19 mouse cellular contexts compared by ENCODE assay signal in genomic region chr17:47171801-47172200, GRCm38 (mm10).
"Had no signal": no experiment of that assay in that cellular context is flagged by ENCODE, and none has a peak within 500 bp of the region (broad histone marks: within the 10 kb centered on the region; RNA-seq: fewer than 3 reads in every experiment).

No protein-coding gene starts in this region.

- DNase-seq: liver, postnatal 0 days; lung, adult 2 months; lung, postnatal 14 days; lung, postnatal 36 days; retina, postnatal 1 day; right cerebral cortex, adult 18-20 months; right cerebral cortex, postnatal 25 days; right cerebral cortex, postnatal 4 days; spleen, adult 18-20 months had no signal

- H3K36me3 ChIP-seq: lung, embryonic 15.5 days; midbrain, embryonic 15.5 days; neural tube, embryonic 15.5 days had no signal

- H3K27ac ChIP-seq: lung, embryonic 15.5 days; macrophage; midbrain, embryonic 13.5 days; midbrain, embryonic 15.5 days; neural tube, embryonic 13.5 days; neural tube, embryonic 15.5 days had no signal

- H3K9ac ChIP-seq: liver, postnatal 0 days; lung, embryonic 15.5 days; midbrain, embryonic 13.5 days; midbrain, embryonic 15.5 days; neural tube, embryonic 13.5 days; neural tube, embryonic 15.5 days had no signal

- H3K4me2 ChIP-seq: lung, embryonic 15.5 days; midbrain, embryonic 11.5 days; midbrain, embryonic 13.5 days; midbrain, embryonic 15.5 days; neural tube, embryonic 13.5 days; neural tube, embryonic 15.5 days had no signal

- ATAC-seq: liver, postnatal 0 days; lung, postnatal 0 days; midbrain, embryonic 13.5 days; midbrain, embryonic 15.5 days had no signal

- H3K4me3 ChIP-seq: lung, embryonic 15.5 days; megakaryocyte, embryonic 14.5 days; midbrain, embryonic 13.5 days; midbrain, embryonic 15.5 days; myocyte; neural tube, embryonic 13.5 days; neural tube, embryonic 15.5 days had no signal

- H3K27me3 ChIP-seq: lung, embryonic 15.5 days; megakaryocyte, embryonic 14.5 days; midbrain, embryonic 13.5 days; midbrain, embryonic 15.5 days; neural tube, embryonic 13.5 days; neural tube, embryonic 15.5 days had no signal

- H3K9me3 ChIP-seq: lung, embryonic 15.5 days; megakaryocyte, embryonic 14.5 days; midbrain, embryonic 13.5 days; midbrain, embryonic 15.5 days; neural tube, embryonic 13.5 days; neural tube, embryonic 15.5 days had no signal
